Mouse (Mus musculus) MEL (cell line): ENCODE results near the gene Hdac7. TPM values are rescaled to one million over a fixed set of nuclear protein-coding genes. Genes with fewer than 3 reads are reported as not detected.

Experiments used
- DNase-seq: peaks from one replicate; pipeline ENCODE4 v3.0.0; 2011; ENCODE audit warnings: low read depth, low spot score
- H3K27ac ChIP-seq: 2 replicates; pipeline ENCODE4 v1.5.1; 2012; ENCODE audit warnings: low read depth, mild to moderate bottlenecking, control low read depth, low read length, moderate library complexity; ENCODE audit not compliant: control insufficient read depth
- H3K27me3 ChIP-seq, 2 experiments: fragments of 150-350 bp in 1 of 2; sonication (generic) in 1 of 2; 2 replicates each; pipeline ENCODE4 v1.6.1; 2012; ENCODE audit warnings: low read length in 2 of 2, mild to moderate bottlenecking in 2 of 2, improper control_type of control experiment in 1 of 2, moderate library complexity in 1 of 2; ENCODE audit not compliant: insufficient read depth in 2 of 2, control insufficient read depth in 1 of 2
- H3K36me3 ChIP-seq, 2 experiments: 2 replicates each; pipeline ENCODE4 v1.6.1; 2012 to 2014; ENCODE audit warnings: low read length in 2 of 2, improper control_type of control experiment in 1 of 2, inconsistent platforms in 1 of 2, mild to moderate bottlenecking in 1 of 2; ENCODE audit not compliant: insufficient read depth in 2 of 2, control insufficient read depth in 1 of 2
- H3K4me1 ChIP-seq, 2 experiments: fragments of 150-350 bp in 1 of 2; sonication (generic) in 1 of 2; 2 replicates each; pipeline ENCODE4 v1.6.1; 2012; ENCODE audit warnings: low read length in 2 of 2, improper control_type of control experiment in 1 of 2, mild to moderate bottlenecking in 1 of 2; ENCODE audit not compliant: insufficient read depth in 2 of 2, control insufficient read depth in 1 of 2
- H3K4me3 ChIP-seq, 2 experiments: fragments of 150-350 bp in 1 of 2; sonication (generic) in 1 of 2; 2 replicates each; pipeline ENCODE4 v1.5.1; 2012; ENCODE audit warnings: low read depth in 2 of 2, low read length in 2 of 2, mild to moderate bottlenecking in 2 of 2, moderate library complexity in 2 of 2, control low read depth in 1 of 2, improper control_type of control experiment in 1 of 2; ENCODE audit not compliant: control insufficient read depth in 1 of 2, insufficient read depth in 1 of 2
- H3K79me2 ChIP-seq: 2 replicates; pipeline ENCODE4 v1.6.1; 2012; ENCODE audit warnings: mild to moderate bottlenecking, low read length, moderate library complexity; ENCODE audit not compliant: control insufficient read depth, poor library complexity, insufficient read depth
- H3K9ac ChIP-seq: 2 replicates; pipeline ENCODE4 v1.6.1; 2012; ENCODE audit warnings: low read depth, mild to moderate bottlenecking, control low read depth, low read length, moderate library complexity; ENCODE audit not compliant: control insufficient read depth, poor library complexity, severe bottlenecking
- H3K9me3 ChIP-seq: fragments of 150-350 bp; sonication (generic); replicated peaks from 2 replicates; pipeline ENCODE4 v1.6.1; 2012; ENCODE audit warnings: mild to moderate bottlenecking, low read length, improper control_type of control experiment, moderate library complexity; ENCODE audit not compliant: insufficient read depth
- CTCF ChIP-seq, 3 experiments: IDR thresholded peaks in 2 of 3; conservative IDR thresholded peaks in 1 of 3; 2 replicates each; pipeline ENCODE4 v1.5.1; 2011 to 2012; ENCODE audit warnings: low read length in 3 of 3, low read depth in 2 of 3, mild to moderate bottlenecking in 2 of 3, improper control_type of control experiment in 1 of 3, inconsistent platforms in 1 of 3, mixed read lengths in 1 of 3, moderate library complexity in 1 of 3; ENCODE audit not compliant: control insufficient read depth in 1 of 3, insufficient read depth in 1 of 3, poor library complexity in 1 of 3, severe bottlenecking in 1 of 3
- GABPA ChIP-seq: IDR thresholded peaks from 2 replicates; pipeline ENCODE4 v1.6.1; 2012; ENCODE audit warnings: low read depth, mild to moderate bottlenecking, inconsistent platforms, low read length, improper control_type of control experiment, moderate library complexity
- KAT2A ChIP-seq: conservative IDR thresholded peaks from 2 replicates; pipeline ENCODE4 v1.6.1; 2012; ENCODE audit warnings: low read depth, low read length, improper control_type of control experiment, inconsistent platforms
- MEF2A ChIP-seq: IDR thresholded peaks from 2 replicates; pipeline ENCODE4 v1.6.1; 2014; ENCODE audit warnings: low read depth, mild to moderate bottlenecking, inconsistent platforms, low read length, improper control_type of control experiment; ENCODE audit not compliant: poor library complexity, insufficient replicate concordance, severe bottlenecking; ENCODE audit errors: extremely low read depth
- MYC ChIP-seq: IDR thresholded peaks from 2 replicates; pipeline ENCODE4 v1.6.1; 2011; ENCODE audit warnings: low read depth, mild to moderate bottlenecking, low read length, improper control_type of control experiment, moderate library complexity
- TCF12 ChIP-seq: IDR thresholded peaks from 2 replicates; pipeline ENCODE4 v1.6.1; 2014; ENCODE audit warnings: low read depth, mild to moderate bottlenecking, inconsistent platforms, low read length, improper control_type of control experiment, moderate library complexity
- ZNF384 ChIP-seq: IDR thresholded peaks from 2 replicates; pipeline ENCODE4 v1.6.1; 2012; ENCODE audit warnings: low read depth, mild to moderate bottlenecking, inconsistent platforms, low read length, improper control_type of control experiment
- polyA plus RNA-seq, 2 experiments: library from polyadenylated mRNA; stranded (reverse) in 1 of 2; unstranded in 1 of 2; fragments of >175 nt in 1 of 2; fragments of >200 nt in 1 of 2; gene quantifications; 2 replicates each; pipeline versions ENCODE4 v1.2.1 to v1.2.4; 2012; ENCODE audit warnings: low replicate concordance in 2 of 2, low read depth in 1 of 2; ENCODE audit not compliant: insufficient read length in 2 of 2, insufficient read depth in 1 of 2, missing spikeins in 1 of 2
- total RNA-seq: library from RNA; depleted of rRNA; stranded (reverse); fragments of 300-350 nt; gene quantifications from 2 replicates; pipeline ENCODE4 v1.2.3, GENCODE M21; 2012

Gene Hdac7
- total and polyA plus RNA-seq, 3 experiments, result 100 to 389 TPM; not detected in 1

GRCm38 (mm10) chr15:97819937-97820336 lies 24.4 kb downstream of the Hdac7 start:
- peaks cover 22 to 33% of the 10 kb centered on the region in 2 experiments for H3K4me1 ChIP-seq
- H3K27me3 ChIP-seq, result no peaks in the 10 kb centered on the region
- no peaks in the 10 kb centered on the region for H3K9me3 ChIP-seq
- TF ChIP-seq MEF2A, result no peak
- no peak for TF ChIP-seq GABPA
- no peak for TF ChIP-seq MYC
- TF ChIP-seq TCF12, result no peak
- H3K79me2 ChIP-seq, result peaks cover 90% of the 10 kb centered on the region
- H3K36me3 ChIP-seq, result peaks cover 36 to 74% of the 10 kb centered on the region in 2 experiments
- no peak for DNase-seq
- H3K9ac ChIP-seq, result no peak overlapping the region
- H3K4me3 ChIP-seq, result no peak overlapping the region
- no peak overlapping the region for H3K27ac ChIP-seq

- H3K4me1 ChIP-seq, result 0 out of 4 replicates have a peak, but pooled peaks cover 0 to 2% of the 10 kb centered on the region in 2 experiments
- H3K4me3 ChIP-seq, result no peak overlapping the region
- no peak for DNase-seq
- peaks cover 2 to 61% of the 10 kb centered on the region in 2 experiments; a peak in 3 of 4 replicates for H3K36me3 ChIP-seq
- no peaks in the 10 kb centered on the region for H3K27me3 ChIP-seq
- TF ChIP-seq TCF12 (no peak), CTCF (IDR thresholded peaks at IDR 0.05 in 2 of 3, conservative IDR thresholded peaks at IDR 0.05 in 1 of 3; ENCODE audit: control insufficient read depth in 1 of 3, insufficient read depth in 1 of 3, low read depth in 2 of 3, low read length in 3 of 3, poor library complexity in 1 of 3, severe bottlenecking in 1 of 3) (peak; percentile 63 to 75 (median 64))
- H3K9ac ChIP-seq, result no peak overlapping the region
- no peaks in the 10 kb centered on the region for H3K9me3 ChIP-seq
- H3K79me2 ChIP-seq, result peaks cover 76% of the 10 kb centered on the region
- no peak overlapping the region for H3K27ac ChIP-seq
Observed at GRCm38 (mm10) chr15:97816199-97816994, 27.9 kb downstream of the Hdac7 start.

- Histone ChIP-seq H3K36me3 (peaks cover 2 to 58% of the 10 kb centered on the region in 2 experiments; a peak in 3 of 4 replicates), H3K79me2 (peaks cover 65% of the 10 kb centered on the region), H3K27me3 (no peaks in the 10 kb centered on the region), H3K27ac (no peak overlapping the region), H3K4me1 (no peaks in the 10 kb centered on the region), H3K9me3 (no peaks in the 10 kb centered on the region), H3K9ac (no peak overlapping the region), H3K4me3 (no peak overlapping the region)
- TF ChIP-seq ZNF384 (no peak), KAT2A (no peak)
- no peak for DNase-seq
Observed at GRCm38 (mm10) chr15:97815254-97815653, 29.0 kb downstream of the Hdac7 start.
